Mouse (Mus musculus): ENCODE results near the gene Cdkl5. TPM values are rescaled to one million over a fixed set of nuclear protein-coding genes. Genes with fewer than 3 reads are reported as not detected.

Cdkl5 gene
- polyA plus RNA-seq (2015; fragmentation: Nextera tagmentation; extraction: Ambion mirVana): 0.42 and 0.52 TPM in 2 replicates

DNA sequence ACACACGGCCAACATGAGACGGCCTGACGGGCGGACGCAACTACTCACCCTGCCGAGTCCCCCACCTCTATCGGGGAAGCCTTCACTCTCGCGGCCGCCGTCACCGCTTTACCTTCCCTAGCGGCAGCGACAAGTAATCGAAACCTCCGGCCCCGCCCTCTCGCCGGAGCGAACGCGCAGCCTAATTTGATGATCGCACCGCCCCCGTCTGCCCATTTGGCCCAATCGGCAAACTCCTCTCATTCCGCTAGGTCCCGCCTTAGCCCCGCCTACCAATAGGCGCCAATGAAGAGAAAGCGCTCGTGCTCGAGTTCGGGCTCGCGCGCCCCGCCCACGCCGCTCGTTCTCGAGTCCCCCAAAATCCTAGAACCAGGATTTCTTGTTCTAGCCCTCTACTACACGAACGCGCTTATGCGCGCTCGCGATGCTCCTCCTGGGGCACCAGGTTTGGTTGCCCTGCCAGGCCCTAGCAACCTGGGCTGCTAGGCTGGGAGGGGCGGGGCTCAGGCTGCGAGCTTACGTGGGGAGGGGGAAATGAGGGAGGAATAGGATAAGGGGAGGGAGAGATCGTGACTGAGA, at the start of gene Cdkl5:
Gene Cdkl5, minus strand, starts transcription at position 162 of the 579 bp plus-strand sequence.

DNA sequence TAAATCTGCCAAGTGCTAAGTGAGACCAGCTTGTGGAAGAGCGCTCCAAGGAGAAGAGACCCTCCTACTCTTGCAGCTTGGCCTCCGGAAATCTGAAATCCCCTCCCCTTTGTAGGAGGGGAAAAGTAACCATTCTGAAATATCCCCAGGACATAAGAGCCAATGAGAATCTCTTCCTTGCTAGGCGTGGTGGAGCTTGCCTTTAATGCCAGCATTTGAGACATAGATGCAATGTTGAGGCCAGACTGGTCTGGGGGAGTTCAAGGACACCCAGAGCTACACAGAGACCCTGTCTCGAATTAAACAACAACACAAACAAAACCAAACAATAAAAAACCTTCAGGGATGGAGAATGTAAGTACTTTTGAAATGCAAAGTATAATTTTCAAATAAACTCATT, 87.6 kb downstream of the Cdkl5 start, which contains the start of gene Gja6:
Gene Gja6, minus strand, starts transcription at position 101 of the 400 bp plus-strand sequence.

DNA sequence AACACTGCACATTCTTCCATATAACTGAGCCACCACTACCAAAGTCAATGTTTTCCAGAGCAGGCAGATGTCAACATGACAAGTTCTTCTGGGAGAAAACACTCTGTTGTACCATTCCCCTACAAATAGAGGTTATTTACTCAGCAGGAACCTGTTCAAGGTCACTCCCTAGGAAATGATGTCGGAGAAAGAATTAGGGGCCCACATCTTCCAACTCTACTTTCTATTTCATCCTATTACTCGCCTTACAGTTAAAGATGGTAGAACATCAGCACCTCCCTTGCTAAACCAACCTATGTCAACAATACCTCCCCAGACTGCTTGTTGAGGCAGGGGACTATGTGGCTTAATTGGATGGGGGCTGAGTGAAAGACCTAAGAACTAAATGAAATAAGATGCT, 226.8 kb downstream of the Cdkl5 start, which contains the start of gene Rs1:
Gene Rs1, plus strand, starts transcription at position 301 of the 400 bp plus-strand sequence.

DNA sequence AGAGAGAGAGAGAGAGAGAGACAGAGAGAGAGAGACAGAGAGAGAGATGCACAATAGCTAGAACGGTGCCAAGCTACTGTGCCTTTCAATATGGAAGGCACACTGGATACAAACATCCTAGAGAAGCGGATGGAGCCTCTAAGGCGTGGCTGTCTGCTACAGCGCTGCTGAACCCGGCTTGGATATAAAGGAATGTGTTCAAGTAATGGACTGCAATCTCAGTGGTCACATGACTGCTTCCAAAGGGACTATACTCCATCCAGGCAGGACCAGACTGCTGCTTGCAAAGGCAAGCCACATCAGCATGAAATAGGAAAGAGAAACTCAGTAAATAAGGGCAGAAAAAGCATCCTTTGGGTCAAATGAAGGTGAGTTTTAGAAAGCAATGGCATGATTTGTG, 258.9 kb downstream of the Cdkl5 start, which contains the start of gene Ppef1:
Gene Ppef1, minus strand, starts transcription at position 116 of the 400 bp plus-strand sequence.

Other genes starting within 250 kb of the Cdkl5 start
- 0.06 TPM in 1 of 2 replicates, not detected in the other for gene Rs1, start 226.7 kb downstream of the Cdkl5 start, polyA plus RNA-seq (2015; fragmentation: Nextera tagmentation; extraction: Ambion mirVana)
- gene Gja6, start 87.7 kb downstream of the Cdkl5 start, polyA plus RNA-seq (2015; fragmentation: Nextera tagmentation; extraction: Ambion mirVana): 0.14 and 0.22 TPM in 2 replicates
- gene Scml2, start 122.5 kb upstream of the Cdkl5 start, polyA plus RNA-seq (2015; fragmentation: Nextera tagmentation; extraction: Ambion mirVana): 1.3 TPM in 2 replicates